Mouse (Mus musculus) liver, embryonic 14.5 days (tissue): Measurements from ENCODE around the gene Cpn1. TPM values are rescaled to one million over a fixed set of nuclear protein-coding genes. Genes with fewer than 3 reads are reported as not detected.

Experiments
- ATAC-seq: fragments of 200-750 bp; cut with Nextera tagmentation; 2 replicates; pipeline ENCODE4 v1.8.0; 2017; ENCODE audit warnings: moderate number of reproducible peaks, mild to moderate bottlenecking, moderate library complexity; ENCODE audit not compliant: insufficient read depth
- DNase-seq, 3 experiments: peaks; one replicate each; pipeline ENCODE4 v3.0.0-alpha.2; 2012 to 2013; ENCODE audit warnings: low read depth in 3 of 3, low spot score in 3 of 3
- H3K27ac ChIP-seq: fragments of 300-500 bp; sonication (generic); 2 replicates; pipeline ENCODE4 v1.5.1; 2014; ENCODE audit warnings: moderate library complexity, mild to moderate bottlenecking, control low read depth, inconsistent platforms
- H3K27me3 ChIP-seq: fragments of 300-500 bp; sonication (generic); 2 replicates; pipeline ENCODE4 v1.6.1; 2014; ENCODE audit warnings: mild to moderate bottlenecking, low read length, moderate library complexity; ENCODE audit not compliant: control insufficient read depth, insufficient read depth
- H3K36me3 ChIP-seq: fragments of 300-500 bp; sonication (generic); replicated peaks from 2 replicates; pipeline ENCODE4 v1.6.1; 2014; ENCODE audit warnings: low read depth; ENCODE audit not compliant: control insufficient read depth, insufficient read depth
- H3K4me1 ChIP-seq, 2 experiments: fragments of 200-500 bp in 1 of 2; fragments of 300-500 bp in 1 of 2; sonication (generic) in 1 of 2; replicated peaks; 2 replicates each; pipeline ENCODE4 v1.6.1; 2012 to 2014; ENCODE audit warnings: antibody characterized with exemption in 1 of 2, inconsistent platforms in 1 of 2, low read length in 1 of 2; ENCODE audit not compliant: control insufficient read depth in 2 of 2, insufficient read depth in 2 of 2
- H3K4me2 ChIP-seq: fragments of 300-500 bp; sonication (generic); 2 replicates; pipeline ENCODE4 v1.6.1; 2014; ENCODE audit warnings: low read depth, mild to moderate bottlenecking, control low read depth, moderate library complexity
- H3K4me3 ChIP-seq, 2 experiments: fragments of 200-500 bp in 1 of 2; fragments of 300-500 bp in 1 of 2; sonication (generic) in 1 of 2; 2 replicates each; pipeline ENCODE4 v1.5.1; 2012 to 2014; ENCODE audit warnings: low read depth in 2 of 2, low read length in 2 of 2, mild to moderate bottlenecking in 2 of 2, control low read depth in 1 of 2, inconsistent platforms in 1 of 2, moderate library complexity in 1 of 2; ENCODE audit not compliant: insufficient read depth in 1 of 2
- H3K9ac ChIP-seq: fragments of 300-500 bp; sonication (generic); replicated peaks from 2 replicates; pipeline ENCODE4 v1.6.1; 2014; ENCODE audit warnings: mild to moderate bottlenecking, control low read depth, moderate library complexity
- H3K9me3 ChIP-seq: fragments of 300-500 bp; sonication (generic); 2 replicates; pipeline ENCODE4 v1.6.1; 2016; ENCODE audit warnings: low read length, mixed read lengths; ENCODE audit not compliant: control insufficient read depth
- CTCF ChIP-seq: IDR thresholded peaks from 2 replicates; pipeline ENCODE4 v1.5.1; 2016; ENCODE audit warnings: antibody characterized with exemption, low read depth, control low read depth
- EP300 ChIP-seq: IDR thresholded peaks from 2 replicates; pipeline ENCODE4 v1.6.1; 2016; ENCODE audit warnings: antibody characterized with exemption, low read depth
- WGBS: fragments of 180-500 bp; shearing (Covaris S2); extraction: QIAGEN DNeasy Blood & Tissue Kit; methylation state at CpG from one replicate; pipeline ENCODE4 v1.1.7; 2014; ENCODE audit not compliant: insufficient replicate concordance; 5-methylcytosine and 5-hydroxymethylcytosine counted together
- polyA plus RNA-seq, 2 experiments: library from polyadenylated mRNA; depleted of rRNA in 1 of 2; stranded (reverse) in 1 of 2; unstranded in 1 of 2; fragments of >200 nt; fragmentation: Nextera tagmentation in 1 of 2; extraction: Ambion mirVana in 1 of 2; gene quantifications; 2 replicates each; pipeline versions ENCODE4 v1.2.1 to v1.2.3; 2012 to 2014

The Cpn1 gene
- polyA plus RNA-seq, 2 experiments = 43.9 to 49.5 TPM

DNA sequence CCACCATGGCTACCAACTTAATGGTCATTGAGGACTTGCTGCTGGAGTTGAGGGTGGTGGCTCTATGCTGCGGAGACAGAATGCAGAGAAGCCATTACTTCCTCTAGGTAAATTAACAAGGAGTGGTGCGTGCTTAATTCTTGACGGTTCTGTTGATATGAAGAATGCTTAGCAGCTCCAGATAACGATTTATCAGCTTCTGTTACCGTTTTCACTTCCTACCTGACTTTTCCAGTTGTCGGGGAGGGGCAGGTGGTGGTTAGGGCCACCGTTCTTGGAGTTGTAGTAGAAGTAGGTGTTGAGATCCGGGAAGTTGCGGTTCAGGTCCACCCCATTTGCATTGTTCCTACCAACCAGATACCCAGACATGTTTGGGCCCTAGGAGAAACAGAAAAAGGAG, 12.6 kb downstream of the Cpn1 start:
- no peaks in the 10 kb centered on the region for H3K36me3 ChIP-seq
- no peak overlapping the region for H3K27ac ChIP-seq
- no peak for ATAC-seq
- TF ChIP-seq EP300 (no peak), CTCF (no peak)
- no peak for DNase-seq
- H3K9ac ChIP-seq = no peak overlapping the region
- WGBS = 54% methylated on average over 9 of the region's 9 CpGs
- no peak overlapping the region for H3K4me2 ChIP-seq
- H3K4me3 ChIP-seq = no peak overlapping the region
- H3K4me1 ChIP-seq = no peaks in the 10 kb centered on the region
- no peaks in the 10 kb centered on the region for H3K9me3 ChIP-seq
- H3K27me3 ChIP-seq = no peaks in the 10 kb centered on the region

DNA sequence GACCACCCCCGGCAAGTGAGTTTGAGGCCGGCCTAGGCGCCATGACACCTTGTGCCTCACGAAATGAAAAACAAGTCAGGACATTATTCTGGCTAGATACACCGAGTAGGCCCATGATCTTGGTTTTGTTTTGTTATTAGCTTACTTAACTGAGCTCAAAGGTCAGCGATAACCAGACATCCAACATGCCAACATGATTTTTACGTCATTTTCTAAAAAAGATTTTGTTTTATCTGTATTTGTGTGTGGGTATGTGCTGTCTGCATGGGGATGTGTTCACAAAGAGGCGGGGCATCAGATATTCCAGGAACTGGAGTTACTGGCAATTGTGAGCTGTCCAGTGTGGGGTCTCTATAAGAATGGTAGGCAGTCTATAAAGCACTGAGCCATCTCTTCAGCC, 14.2 kb downstream of the Cpn1 start:
- Histone ChIP-seq H3K4me2 (no peak overlapping the region), H3K4me1 (no peaks in the 10 kb centered on the region), H3K27me3 (no peaks in the 10 kb centered on the region), H3K9me3 (no peaks in the 10 kb centered on the region), H3K4me3 (no peak overlapping the region), H3K9ac (no peak overlapping the region), H3K36me3 (no peaks in the 10 kb centered on the region), H3K27ac (no peak overlapping the region)
- no peak for ATAC-seq
- DNase-seq = no peak
- no peak for TF ChIP-seq CTCF
- no peak for TF ChIP-seq EP300
- 79% methylated on average over 8 of the region's 8 CpGs for WGBS

DNA sequence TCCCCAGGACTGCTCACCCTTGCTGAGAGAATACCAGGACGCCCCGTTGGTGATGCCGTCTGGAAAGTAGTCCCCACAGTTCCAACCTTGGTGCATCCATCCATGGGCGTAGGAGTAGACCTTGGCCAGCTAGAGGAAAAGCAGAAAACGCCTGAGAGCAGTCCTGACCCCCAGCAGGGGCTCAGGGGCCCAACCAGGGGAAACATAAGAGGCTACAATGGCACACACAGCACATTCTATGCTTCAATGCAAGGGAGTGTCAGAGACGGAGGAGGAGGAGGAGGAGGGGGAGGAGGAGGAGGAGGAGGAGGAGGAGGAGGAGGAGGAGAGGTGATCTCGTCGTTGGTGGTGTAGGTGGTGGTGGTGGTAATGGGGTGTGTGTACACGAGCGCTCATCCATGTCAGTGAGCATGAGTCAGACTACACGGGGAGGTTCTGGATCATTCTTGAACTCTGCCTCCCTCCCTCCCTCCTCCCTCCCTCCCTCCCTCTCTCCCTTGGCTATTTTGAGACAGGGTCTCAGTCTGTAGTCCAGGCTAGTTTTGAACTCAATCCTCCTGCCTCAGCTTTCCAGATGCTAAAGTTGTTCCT, 17.8 kb downstream of the Cpn1 start:
- TF ChIP-seq CTCF (no peak), EP300 (no peak)
- Histone ChIP-seq H3K36me3 (no peaks in the 10 kb centered on the region), H3K4me3 (no peak overlapping the region), H3K9me3 (no peaks in the 10 kb centered on the region), H3K27me3 (no peaks in the 10 kb centered on the region), H3K9ac (no peak overlapping the region), H3K4me2 (no peak overlapping the region), H3K4me1 (no peaks in the 10 kb centered on the region), H3K27ac (no peak overlapping the region)
- DNase-seq (no peak), ATAC-seq (no peak)
- 52% methylated on average over 10 of the region's 11 CpGs for WGBS

DNA sequence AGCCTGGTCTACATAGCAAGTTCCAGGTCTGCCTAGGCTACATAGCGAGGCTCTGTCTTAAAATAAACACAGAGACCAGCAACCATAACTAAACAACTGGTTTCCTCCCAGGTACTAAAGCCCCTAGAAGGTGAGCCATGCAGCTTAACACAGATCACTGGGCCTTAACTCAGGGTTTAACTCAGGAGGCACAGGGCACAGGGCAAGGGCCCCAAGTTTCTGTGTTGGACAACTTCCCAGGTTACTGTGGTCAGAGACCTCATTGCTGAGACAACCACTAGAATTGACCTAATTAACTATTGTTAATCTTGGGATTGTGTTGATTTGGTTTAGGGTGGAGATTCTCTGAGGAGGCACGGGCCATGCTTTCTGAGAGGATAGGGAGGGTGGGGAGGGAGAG, 19.9 kb downstream of the Cpn1 start:
- TF ChIP-seq EP300 (no peak), CTCF (no peak)
- ATAC-seq = no peak
- 44% methylated on average over 2 of the region's 2 CpGs for whole genome bisulfite sequencing

DNA sequence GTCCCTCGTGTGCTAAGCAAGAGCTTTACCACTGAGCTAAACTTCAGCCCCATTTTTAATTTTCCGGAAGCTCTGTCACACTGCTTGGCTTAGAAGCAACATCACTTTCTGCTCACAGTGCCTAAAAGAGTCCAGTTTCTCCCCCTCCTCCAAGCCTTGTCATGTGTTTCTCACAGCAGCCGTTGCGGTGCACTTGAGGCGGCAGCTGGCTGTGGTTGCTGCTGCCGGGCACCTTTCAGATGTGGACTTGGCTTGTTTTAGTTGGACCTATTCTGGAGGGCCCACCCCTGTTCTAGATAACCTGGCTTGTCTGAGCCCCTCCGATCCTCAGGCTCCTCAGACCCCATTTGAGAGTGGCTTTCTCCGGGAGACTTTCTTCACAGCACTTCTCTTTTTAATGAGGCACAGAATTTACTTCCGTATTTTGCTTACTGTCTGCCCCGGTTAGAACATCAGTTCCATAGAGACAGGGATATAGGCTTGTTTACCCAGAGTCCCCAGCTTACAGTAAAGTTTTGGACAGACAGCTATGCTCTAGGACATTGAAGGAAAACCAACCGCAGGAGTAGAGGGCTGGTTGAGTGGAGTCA, 20.8 kb downstream of the Cpn1 start:
- Histone ChIP-seq H3K27me3 (no peaks in the 10 kb centered on the region), H3K9ac (no peak overlapping the region), H3K4me3 (no peak overlapping the region), H3K9me3 (no peaks in the 10 kb centered on the region), H3K27ac (no peak overlapping the region), H3K4me2 (no peak overlapping the region; the same call in 1 of the 2 replicates), H3K4me1 (no peaks in the 10 kb centered on the region), H3K36me3 (no peaks in the 10 kb centered on the region)
- WGBS = 58% methylated on average over 11 of the region's 11 CpGs
- ATAC-seq = no peak
- TF ChIP-seq EP300 = no peak
- TF ChIP-seq CTCF = no peak
- no peak for DNase-seq

More for the DNA sequence above, 19.9 kb downstream of the Cpn1 start:
- no peak overlapping the region for H3K4me2 ChIP-seq
- H3K27me3 ChIP-seq = no peaks in the 10 kb centered on the region
- no peaks in the 10 kb centered on the region for H3K9me3 ChIP-seq
- no peaks in the 10 kb centered on the region for H3K36me3 ChIP-seq
- H3K4me3 ChIP-seq = no peak overlapping the region
- H3K4me1 ChIP-seq = no peaks in the 10 kb centered on the region
- DNase-seq = no peak
- no peak overlapping the region for H3K27ac ChIP-seq
- no peak overlapping the region for H3K9ac ChIP-seq
